In genomic region chr11:28375891-28376290, GRCm38 (mm10) we compare ENCODE assay signal across 14 mouse cellular contexts. TPM values are rescaled to one million over a fixed set of nuclear protein-coding genes. Genes with fewer than 3 reads are reported as not detected.
"Had no signal": no experiment of that assay in that cellular context is flagged by ENCODE, and none has a peak within 500 bp of the region (broad histone marks: within the 10 kb centered on the region; RNA-seq: fewer than 3 reads in every experiment).

No protein-coding gene starts in this region.

- DNase-seq: kidney, adult 11 months; kidney, adult 8-10 months; kidney, postnatal 14 days; kidney, postnatal 4 days; liver, embryonic 13.5 days; lung, adult 2 months; lung, postnatal 14 days; lung, postnatal 4 days; retina, postnatal 1 day; right cerebral cortex, postnatal 25 days; spleen, adult 18-20 months; thymus, postnatal 25 days had no signal

RNA-seq across cellular contexts. Expression of gene Gm6685, which starts 36.2 kb away (rescaled TPM):
- total RNA-seq: liver, adult 2 months; megakaryocyte-erythroid progenitor cell, adult 5-6 weeks had no signal
